Mouse (Mus musculus) spleen, postnatal 10 days (tissue): ENCODE data around the gene Rims4.

Experiments
- DNase-seq, 2 experiments: peaks; one replicate each; pipeline ENCODE4 v3.0.0; 2021 to 2022; ENCODE audit warnings: low spot score in 2 of 2

Gene Rims4

DNA sequence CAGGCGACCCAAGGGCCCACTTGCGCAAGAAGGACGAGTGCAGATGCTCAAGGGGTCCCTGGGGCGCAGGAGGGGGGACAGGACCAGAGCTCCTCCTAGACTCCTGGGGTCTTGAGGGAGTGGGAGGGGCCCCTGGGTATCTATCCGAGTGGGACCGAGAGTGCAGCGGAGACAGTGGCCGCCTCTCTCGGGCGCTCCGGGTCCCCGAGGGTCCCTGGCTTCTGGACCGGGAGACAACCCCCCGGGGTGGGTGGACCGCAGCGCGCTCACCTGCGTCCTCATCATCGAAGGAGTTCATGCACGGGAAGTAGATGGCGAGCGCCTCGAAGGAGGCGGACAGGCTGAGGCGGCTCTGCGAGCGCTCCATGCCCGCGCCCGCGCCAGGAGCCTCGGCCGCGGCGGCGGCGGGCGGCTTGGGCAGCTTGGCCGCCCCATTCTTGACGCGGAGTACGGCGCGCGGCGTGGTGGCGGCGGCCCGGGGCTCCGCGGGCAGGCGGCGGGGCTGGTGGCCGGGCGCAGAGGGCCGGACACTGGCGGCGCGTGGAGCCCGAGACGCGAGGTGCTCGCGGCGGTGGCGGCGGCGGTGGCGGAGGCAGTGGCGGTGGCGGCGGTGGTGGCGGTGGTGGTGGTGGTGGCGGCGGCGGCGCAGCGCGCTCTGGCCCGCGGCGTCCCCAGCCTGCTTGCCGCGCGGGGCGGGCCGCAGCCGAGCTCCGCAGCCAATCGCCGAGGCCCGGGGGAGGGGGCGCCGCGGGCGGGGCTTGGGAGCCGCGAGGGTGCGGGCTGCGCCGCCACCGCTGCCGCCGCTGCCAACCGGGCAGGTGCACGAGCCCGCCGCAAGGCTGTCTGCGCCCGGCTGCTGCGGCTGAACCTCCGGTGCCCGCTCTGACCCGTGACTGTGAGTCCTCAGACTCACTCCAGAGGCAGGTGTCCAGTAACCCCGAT, at the start of gene Rims4:
Gene Rims4 (minus strand): TSS at position 367 of the 942 bp plus-strand sequence.
- no peak for DNase-seq

DNA sequence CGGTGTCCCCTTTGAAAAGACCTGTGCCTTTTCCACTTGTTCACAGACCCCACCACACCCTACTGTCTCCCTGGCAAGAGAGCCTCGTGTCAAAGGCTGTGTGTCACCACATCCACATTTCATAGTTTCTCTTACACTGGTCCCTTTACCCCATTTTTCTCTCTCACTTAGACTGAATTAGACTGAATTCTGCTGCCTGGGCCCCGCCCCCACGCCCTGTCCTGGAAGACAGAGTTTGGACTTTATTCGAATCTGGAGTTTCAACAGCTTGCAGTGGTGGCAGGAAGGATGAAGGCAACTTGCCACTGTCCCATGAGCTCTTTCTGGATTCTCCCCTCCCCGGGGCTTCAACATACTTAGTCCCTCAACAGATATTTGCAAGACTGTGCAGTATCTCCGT, 47.2 kb upstream of the Rims4 start:
- DNase-seq = no peak

DNA sequence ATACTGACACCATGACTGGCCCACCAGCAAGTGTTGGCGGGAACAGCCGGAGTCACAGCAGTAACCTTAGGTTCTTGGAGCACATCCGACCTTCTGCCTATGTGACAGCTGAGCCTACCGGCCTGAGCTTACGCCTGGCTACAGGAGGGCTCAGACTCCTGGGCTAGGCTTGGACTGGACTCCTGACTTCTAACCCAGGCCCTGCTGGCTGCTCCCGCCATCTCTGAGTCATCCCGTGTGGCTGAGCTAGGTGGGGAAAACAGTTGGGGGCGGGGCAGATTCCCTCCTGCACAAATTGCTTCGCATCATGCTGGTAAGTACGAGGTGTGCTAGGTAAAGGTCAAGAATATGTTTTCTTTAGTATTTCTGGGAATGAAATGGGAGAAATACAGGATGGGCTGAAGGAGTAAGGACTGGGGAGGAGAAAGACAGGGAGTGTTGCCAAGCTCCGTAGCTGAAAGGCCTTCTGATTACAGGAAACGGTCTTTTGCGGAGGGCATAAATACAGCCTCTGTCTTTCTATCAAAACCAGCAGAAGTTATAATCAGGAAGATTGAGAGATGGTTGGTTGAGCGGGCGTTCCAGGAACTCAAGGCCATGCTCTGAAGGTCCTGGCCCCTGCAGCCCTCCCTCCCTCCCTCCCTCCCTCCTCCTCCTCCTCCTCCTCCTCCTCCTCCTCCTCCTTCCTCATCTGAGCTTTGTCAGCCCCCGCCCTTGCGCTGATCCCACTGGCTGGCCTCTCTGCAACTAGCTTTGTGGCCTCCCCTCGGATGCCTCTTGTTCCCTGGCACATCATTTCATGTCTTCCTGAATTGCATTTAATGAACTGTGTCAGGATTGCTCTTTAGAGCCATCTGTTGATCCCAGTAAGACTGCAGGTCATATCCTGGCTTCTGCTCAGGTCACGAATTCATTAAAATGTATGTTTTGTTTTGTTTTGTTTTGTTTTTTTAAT, 46.4 kb upstream of the Rims4 start:
- no peak for DNase-seq

DNA sequence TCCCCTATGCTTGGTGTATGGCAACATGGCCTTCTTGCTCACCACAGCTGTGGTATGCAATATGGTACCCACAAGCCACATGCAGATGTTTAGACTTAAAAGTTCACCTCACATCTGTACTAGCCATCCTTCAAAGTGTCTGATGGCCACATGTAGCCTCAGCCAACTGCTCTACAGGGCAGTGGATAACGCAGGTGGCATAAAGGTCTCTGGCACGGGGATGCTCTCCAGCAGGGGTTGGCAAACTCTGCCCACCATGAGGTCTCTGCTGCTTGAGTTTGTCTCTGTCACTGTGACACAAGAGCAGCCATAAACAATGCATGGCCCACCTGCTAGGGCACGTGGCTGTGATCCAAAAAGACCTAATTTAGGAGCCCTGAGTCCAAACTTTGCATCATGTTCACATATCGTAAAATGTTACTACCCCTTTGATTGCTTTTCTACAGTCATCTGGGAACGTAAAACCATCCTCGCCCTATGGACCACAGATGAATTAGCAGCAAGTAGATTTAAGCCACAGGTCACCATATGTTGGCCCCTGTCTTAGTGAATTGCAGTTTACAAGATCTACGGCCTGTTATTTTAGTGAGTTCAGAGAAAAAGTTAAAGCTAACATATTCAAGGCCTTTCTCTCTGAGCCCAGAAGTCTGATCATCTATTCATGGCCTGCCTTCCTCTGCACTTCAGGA, 35.3 kb upstream of the Rims4 start:
- DNase-seq = no peak

DNA sequence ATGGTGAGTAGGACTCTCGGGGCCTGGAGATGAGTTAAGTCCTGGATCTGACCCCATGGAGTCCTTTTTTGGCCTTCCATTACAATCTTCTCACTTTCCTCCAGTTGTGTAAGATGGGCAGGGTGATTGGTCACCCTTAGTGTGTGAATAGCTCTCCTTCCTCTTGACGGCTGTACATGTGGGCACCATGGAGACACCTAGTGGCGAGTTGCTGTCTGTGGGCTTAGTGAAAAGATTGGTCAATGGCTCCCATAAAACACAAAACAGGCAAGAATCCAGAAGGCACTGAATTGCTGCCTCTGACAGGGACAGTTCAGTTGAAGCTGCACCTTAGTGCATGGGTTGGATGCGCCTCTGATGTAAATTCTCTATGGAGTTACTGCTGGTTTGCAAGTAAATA, 33.3 kb upstream of the Rims4 start:
- peak in 1 of 2 experiments; percentile 56 for DNase-seq

DNA sequence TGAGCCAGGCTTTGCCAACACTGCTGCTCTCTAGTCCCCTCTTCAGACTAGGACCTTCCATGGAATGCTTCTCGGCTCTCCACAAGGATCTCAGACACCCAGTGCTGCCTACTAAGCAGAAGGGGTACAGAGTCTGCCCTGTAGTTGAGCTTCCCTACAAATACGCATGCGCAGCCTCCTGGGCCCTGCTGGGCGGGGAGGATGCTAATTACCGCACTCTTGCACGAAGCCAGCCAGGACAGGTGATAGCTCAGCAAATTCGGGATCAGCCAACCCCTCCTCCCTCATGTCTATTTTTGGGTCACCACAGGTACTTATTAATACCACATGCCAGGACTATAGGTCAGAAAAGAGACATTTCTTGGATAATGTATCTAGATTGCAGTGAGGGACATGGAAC, 29.5 kb upstream of the Rims4 start:
- DNase-seq = no peak

DNA sequence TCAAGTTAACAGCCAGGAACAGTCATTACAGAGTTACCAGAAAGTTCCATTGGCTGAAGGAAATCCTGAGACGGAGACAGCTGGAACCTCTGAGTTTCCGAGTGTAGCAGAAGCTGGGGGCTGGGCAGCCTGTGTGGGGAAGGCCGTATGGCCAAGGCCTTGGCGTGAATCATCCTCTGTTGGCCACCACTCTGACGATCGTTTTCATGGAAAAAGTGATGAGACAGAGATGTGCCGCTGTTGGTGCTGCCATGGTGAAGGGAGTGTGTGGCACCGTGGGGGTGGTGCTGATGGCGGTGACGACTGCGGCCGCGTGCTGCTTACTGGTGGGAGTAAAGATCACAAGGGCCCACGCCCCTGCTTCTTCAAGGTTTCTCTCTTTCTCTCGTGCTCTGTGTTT, 27.7 kb upstream of the Rims4 start:
- no peak for DNase-seq

DNA sequence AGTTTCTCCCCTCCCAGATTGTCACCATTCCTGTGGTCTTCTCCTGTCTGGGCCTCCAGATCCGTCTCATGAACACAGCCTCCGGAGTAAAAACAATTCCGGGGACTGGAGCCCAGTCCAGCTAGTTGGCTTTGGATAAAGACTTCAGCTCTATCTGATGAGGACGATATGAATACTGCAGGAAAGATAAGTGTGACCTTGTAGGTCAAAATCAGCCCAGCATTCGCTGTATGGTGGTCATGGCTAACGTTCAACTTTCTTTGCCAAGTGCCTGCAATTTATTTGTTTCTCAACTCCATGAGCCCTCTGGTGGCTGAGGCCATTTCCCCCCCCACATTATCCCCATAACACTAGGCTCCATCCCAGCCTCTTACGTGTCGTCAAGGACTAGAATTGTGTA, 26.0 kb upstream of the Rims4 start:
- DNase-seq = no peak

DNA sequence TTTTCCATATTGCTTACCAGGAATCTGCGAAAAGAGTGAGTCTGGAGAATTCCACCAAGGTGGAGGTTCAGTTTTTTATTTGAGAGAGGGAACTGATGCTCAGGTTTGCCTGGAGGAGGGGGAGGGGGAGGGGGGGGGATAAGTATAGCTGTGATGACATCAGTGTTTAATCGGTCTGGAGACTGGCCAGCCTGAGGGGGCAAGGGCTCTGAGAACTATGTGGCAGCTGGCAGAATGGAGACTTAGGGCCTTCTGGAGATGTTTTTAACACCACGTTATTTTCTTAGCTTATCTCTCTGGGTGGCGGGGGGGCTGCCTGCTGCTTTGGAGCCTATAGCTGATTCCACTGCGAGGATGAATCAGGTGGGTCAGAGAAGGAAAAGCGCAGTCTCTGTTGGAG, 24.6 kb upstream of the Rims4 start:
- DNase-seq = no peak

DNA sequence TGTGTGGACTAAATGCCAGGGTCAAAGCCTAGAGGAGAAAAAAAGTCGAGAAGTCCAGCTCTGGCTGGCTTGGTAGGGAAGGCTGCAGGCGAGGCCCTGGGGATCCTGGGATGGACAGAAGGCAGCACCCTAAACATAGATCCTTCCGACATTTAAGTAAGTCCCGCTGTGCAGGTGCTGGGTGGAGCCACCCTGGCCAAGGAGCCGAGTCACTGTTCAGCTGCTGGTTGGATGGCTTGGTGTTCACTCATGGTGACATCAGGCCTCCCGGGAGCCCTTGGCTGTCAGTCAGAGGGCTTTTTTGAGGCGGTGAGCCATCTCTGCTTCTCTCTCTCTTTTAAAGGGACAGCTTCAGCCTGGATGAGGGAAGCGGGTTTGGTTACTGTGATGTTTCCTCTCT, 21.0 kb upstream of the Rims4 start:
- DNase-seq = peak in 1 of 2 experiments; percentile 42

DNA sequence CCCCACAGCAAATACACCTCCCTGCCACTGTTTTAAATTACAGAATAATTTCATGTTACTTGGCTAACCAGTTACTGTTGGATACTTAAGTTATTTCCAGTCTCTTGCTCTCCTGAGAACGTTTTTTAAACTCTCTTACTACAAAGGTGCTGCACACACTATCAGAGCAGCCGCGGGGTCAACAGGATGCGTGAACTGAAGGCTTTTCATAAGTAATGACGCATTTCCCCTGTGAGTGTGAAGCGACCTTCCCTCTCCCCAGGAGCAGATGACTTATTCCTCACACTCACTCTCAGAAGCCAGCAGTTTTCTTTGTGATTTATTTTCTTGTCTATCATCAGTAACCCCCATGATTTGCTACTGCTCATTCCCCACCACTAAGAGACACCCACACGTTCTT, 13.7 kb upstream of the Rims4 start:
- DNase-seq = no peak

DNA sequence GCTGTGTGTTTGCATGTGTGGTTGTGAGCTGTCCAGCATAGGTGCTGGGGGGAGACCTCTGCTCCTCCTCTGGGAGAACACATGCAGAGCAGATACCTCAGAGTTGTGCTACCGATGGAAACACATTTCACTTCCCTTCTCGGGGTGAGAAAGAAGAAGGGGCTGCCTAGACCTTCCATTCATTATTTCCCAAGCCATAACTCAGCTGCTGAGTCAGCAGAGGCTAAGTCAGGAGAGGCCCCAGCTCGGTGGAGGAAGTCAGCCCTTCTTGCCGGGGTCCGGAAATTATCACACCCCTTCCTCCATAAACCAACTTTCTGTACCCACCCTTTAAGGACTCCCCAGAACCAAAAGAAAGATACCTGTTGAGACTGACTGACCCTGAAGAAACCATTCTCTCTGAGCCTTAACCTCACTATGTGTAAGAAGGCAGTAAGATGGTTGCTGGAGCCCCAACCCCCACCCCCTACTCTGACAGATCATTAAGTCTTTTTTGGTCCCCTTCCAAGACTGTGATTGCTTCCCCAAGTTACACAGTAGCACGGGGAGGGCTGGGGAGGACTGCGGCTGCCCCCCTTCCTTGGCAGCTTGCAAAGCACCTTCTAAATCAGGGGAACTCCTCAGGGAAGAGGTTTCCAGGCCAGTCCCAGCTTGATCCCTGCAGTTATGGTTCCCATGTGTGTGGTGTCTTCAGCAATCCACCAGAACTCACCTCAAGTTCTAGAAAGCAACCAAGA, 10.1 kb upstream of the Rims4 start:
- DNase-seq = no peak

DNA sequence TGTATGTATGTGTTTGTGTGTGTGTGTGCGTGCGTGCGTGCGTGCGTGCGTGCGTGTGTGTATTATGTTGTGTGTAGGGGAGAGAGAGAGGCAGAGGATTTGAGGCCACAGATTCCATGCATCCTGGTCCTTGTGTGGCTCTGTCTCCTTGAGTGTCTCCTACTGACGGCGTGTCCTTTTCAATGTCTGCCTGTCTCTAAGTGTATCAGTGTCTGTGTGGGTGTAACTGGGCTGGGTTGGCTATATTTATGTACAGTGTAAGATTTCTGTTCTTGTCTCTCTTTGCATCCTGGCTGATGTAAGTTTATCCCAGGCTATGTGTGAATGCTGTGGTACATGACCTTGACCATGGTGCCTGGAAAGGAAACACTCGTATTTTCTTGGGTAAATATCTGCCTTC, 6.6 kb upstream of the Rims4 start:
- no peak for DNase-seq

DNA sequence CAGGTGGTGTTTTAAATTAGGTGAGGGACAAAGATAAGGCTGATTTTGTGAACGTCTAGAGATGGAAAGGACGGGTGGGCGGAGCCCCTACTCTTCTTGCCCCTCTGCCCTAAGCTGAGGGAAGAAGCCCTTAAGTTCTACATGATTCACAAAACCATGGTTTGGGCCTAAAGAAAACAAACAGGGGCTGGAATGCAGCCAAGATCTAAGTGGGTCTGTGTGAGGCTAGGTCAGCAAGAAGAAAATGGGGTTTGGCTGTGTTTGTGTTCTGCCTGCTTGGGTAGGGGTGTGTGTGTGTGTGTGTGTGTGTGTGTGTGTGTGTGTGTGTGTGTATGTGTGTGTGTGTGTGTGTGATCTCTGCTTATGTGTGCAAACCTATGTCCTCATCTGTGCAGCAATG, 6.0 kb upstream of the Rims4 start:
- no peak for DNase-seq

DNA sequence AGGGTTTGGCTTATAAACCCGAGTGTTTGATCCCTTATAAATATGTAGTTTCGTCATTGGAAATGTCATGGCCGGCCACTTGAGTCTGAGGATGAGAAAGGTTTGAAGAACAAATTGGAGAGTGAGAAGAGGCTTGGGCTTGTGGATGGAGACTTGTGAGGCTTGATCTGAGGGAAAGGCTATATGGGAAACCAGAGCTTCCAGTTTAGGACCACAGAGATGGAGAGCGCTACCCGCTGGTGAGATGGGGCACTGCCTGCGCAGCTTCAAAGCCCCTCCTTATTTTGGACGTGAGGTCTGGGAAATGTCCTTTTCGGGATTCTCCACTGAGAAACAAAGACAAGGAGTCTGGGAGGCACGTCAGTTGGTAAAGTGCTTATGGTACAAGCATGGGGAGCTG, 4.6 kb upstream of the Rims4 start:
- no peak for DNase-seq

DNA sequence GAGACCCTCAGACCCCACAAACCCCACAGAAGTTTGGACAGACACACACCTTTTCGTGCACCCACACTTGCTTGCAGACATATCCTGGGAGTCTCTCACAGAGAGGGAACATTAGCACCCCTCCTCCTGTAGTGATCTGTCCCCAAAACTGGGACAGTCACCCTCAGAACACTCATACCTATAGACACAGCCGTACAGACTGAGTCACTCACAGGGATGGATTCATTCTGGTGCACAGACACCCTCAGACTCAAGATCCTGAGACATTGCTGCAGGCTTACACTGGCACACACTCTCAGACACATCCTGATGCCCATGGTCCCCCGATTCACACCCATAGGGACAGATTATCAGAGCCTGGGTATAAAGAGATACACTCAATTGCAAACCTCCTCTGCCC, 1.1 kb upstream of the Rims4 start:
- no peak for DNase-seq

DNA sequence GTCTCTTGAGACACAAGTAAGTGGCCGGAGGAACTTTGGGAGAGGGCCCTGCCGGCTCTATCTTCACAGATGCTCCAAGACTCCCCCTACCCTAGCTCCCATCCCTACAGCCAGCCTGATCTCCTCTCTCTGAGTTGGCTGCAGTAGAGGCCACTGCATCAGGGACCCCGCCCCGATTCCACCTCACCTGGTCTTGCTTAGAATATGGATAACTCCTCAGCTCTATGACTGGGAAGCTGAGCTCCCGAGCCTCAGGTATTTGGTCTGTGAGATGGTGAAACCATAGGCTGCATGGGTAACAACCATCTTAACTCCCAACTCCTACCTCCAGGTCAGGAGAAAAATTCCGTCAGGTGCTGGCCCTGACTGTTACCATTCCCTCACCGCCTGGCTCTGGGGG, 1.8 kb downstream of the Rims4 start:
- DNase-seq = no peak

DNA sequence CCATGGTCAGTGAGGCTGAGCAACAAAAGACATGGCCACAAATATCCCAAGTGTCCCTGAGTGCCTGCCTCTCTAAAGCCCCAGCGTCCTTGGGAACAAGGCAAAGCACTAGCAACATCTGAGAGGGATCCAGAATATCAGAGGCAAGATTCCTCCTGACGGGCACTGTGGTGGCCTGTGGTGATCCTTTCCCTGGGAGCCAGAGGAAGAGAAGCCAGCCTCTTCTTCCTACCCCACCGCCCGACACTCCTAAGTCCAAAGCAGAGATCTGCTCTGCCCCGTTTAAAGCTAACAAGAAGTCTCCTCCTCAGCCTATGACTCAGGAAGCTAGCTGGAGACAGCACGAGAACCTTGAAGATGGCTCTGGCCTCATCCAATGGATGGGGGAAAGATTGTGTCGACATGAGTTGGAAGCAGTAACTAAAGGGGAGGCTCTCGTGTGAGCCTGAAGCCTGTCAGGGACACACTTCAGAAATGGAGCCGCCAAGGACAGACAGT, 3.1 kb downstream of the Rims4 start:
- DNase-seq = no peak

DNA sequence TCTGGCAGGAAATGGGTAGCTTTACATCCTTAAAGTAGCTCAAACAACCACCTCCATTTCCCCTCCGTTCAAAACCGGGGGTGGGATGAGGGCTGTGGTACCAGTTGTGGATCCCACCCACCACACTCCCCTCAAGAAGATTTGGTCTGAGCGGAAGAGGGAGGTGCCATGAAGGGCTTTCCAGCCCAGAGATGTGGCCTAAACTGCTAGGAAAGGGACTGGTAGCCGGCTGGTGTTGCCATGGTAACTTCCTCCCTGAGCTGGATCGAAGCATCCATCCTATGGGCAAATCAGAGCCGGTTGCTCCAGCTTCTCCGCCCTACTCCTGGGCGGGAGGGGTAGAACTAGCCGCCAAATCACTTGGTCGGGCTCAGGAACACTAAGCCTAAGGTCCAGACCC, 4.4 kb downstream of the Rims4 start:
- DNase-seq = no peak

DNA sequence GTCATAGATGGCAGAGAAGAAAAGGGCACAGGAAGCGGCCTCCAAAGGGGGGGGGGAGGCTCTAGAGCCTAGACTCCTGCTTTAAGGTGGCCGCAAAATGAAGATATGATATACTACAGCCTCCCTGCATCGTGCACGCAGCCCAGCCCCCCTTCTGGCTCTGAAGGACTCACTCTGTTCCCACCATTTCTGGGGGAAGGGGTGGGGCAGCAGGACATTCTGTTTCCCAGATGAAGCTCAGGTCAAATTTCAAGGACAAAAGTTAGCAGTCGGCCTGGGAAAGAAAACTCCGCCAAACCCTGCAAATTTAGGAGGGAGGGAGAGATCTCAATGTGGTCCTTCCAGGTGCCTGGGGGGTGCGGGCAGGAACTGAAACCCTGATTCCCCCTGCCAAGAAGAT, 4.8 kb downstream of the Rims4 start:
- no peak for DNase-seq

DNA sequence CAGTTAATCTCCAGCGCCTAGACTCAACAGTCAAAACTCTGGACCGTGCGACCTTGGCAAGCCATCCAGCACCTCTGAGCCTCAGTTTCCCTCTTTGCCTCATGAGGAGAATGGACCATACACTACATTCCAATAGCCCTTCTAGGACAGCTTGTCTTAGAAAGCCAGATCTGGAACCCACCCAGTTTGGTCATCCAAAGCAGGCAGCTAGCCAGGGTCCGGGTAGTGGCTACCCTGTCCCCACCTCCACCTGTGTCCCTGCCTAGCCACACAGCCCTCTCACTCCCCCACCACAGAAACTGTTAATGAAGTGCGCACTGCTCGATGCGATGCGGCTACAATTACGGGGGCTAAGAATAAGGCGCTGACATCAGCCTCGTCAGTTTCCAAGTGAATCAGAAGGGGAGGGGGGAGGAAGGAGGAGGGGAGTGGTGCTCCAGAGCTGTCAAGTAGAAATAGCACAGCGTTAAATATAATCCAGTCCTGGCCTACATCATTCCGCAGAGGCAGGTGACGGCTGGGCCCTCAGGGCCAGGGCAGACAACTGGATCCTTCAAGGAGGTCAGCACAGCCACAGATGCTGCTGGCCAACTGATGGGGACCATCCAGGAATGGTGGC, 6.5 kb downstream of the Rims4 start:
- no peak for DNase-seq
